Mouse (Mus musculus) liver, adult 2 months (tissue): ENCODE measurements around the gene Hs3st5. TPM values are rescaled to one million over a fixed set of nuclear protein-coding genes. Genes with fewer than 3 reads are reported as not detected.

ENCODE experiments used
- DNase-seq: peaks from one replicate; pipeline ENCODE4 v3.0.0-alpha.2; 2011; ENCODE audit warnings: low read depth, low spot score; ENCODE audit errors: extremely low read depth
- H3K27ac ChIP-seq: fragments of 200-500 bp; replicated peaks from 2 replicates; pipeline ENCODE4 v1.5.1; 2012; ENCODE audit warnings: low read depth, mild to moderate bottlenecking, control low read depth, inconsistent platforms, low read length; ENCODE audit not compliant: insufficient read depth
- H3K27me3 ChIP-seq: fragments of 200-500 bp; 2 replicates; pipeline ENCODE4 v1.6.1; 2012; ENCODE audit warnings: mild to moderate bottlenecking, moderate library complexity, low read length, inconsistent platforms; ENCODE audit not compliant: control insufficient read depth, insufficient read depth
- H3K36me3 ChIP-seq: fragments of 200-500 bp; 2 replicates; pipeline ENCODE4 v1.6.1; 2012; ENCODE audit warnings: low read length, inconsistent platforms; ENCODE audit not compliant: control insufficient read depth, insufficient read depth
- H3K4me1 ChIP-seq: fragments of 200-500 bp; 2 replicates; pipeline ENCODE4 v1.6.1; 2011; ENCODE audit warnings: low read length; ENCODE audit not compliant: control insufficient read depth, insufficient read depth
- H3K4me3 ChIP-seq: fragments of 200-500 bp; 2 replicates; pipeline ENCODE4 v1.5.1; 2011; ENCODE audit warnings: low read depth, mild to moderate bottlenecking, control low read depth, low read length, moderate library complexity; ENCODE audit not compliant: insufficient read depth
- H3K79me2 ChIP-seq: fragments of 200-500 bp; 2 replicates; pipeline ENCODE4 v1.6.1; 2012; ENCODE audit warnings: inconsistent platforms, mild to moderate bottlenecking, low read length, moderate library complexity; ENCODE audit not compliant: control insufficient read depth, insufficient read depth
- H3K9ac ChIP-seq: fragments of 200-500 bp; 2 replicates; pipeline ENCODE4 v1.6.1; 2012; ENCODE audit warnings: low read depth, mild to moderate bottlenecking, control low read depth, inconsistent platforms, low read length
- CTCF ChIP-seq: fragments of 200-500 bp; IDR thresholded peaks from 2 replicates; pipeline ENCODE4 v1.5.1; 2011; ENCODE audit warnings: low read depth, low read length, control low read depth
- POLR2A ChIP-seq: fragments of 200-500 bp; IDR thresholded peaks from 2 replicates; pipeline ENCODE4 v1.6.1; 2011; ENCODE audit warnings: low read length, control low read depth; ENCODE audit not compliant: insufficient read depth; ENCODE audit errors: extremely low read depth
- WGBS: fragments of 180-500 bp; shearing (Covaris S2); methylation state at CpG from one replicate; pipeline ENCODE4 v1.1.7; 2018; 5-methylcytosine and 5-hydroxymethylcytosine counted together
- polyA plus RNA-seq: library from polyadenylated mRNA; depleted of rRNA; stranded (reverse); fragments of >200 nt; gene quantifications from 2 replicates; pipeline ENCODE4 v1.2.3, GENCODE M21; 2012
- total RNA-seq: library from RNA; depleted of rRNA; stranded (reverse); fragments of >200 nt; gene quantifications from 2 replicates; pipeline ENCODE4 v1.2.3, GENCODE M21; 2014

The Hs3st5 gene
- total and polyA plus RNA-seq, 2 experiments, result not detected

DNA sequence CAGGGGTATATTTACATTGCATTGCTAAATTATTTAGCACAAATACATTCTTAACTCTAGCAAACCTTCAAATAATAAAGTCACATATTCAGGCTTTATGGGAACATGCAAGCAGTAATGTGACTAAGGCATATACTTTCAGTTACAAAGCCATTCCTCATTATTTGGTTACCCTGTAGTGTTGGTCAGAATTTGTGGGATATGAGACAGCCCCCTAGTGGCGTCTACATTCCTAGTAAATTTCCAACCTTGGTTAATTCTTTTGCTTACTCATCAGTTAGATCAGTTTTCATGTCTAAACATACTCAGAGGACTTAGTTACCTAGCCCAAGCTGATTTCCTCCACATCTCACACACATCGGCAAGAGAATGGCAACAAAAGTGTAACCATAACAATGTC is 285.2 kb downstream of the Hs3st5 start:
- Histone ChIP-seq H3K4me3 (no peak overlapping the region), H3K4me1 (no peaks in the 10 kb centered on the region), H3K9ac (no peak overlapping the region), H3K27me3 (no peaks in the 10 kb centered on the region), H3K36me3 (no peaks in the 10 kb centered on the region), H3K27ac (no peak overlapping the region), H3K79me2 (no peaks in the 10 kb centered on the region)
- TF ChIP-seq POLR2A (no peak), CTCF (no peak)
- WGBS, result 39% methylated on average over 2 of the region's 2 CpGs
- peak; percentile 3 for DNase-seq

- no peak for DNase-seq
- Histone ChIP-seq H3K79me2 (no peaks in the 10 kb centered on the region), H3K9ac (no peak overlapping the region), H3K4me3 (no peak overlapping the region), H3K4me1 (no peaks in the 10 kb centered on the region), H3K27ac (no peak overlapping the region), H3K27me3 (no peaks in the 10 kb centered on the region), H3K36me3 (no peaks in the 10 kb centered on the region)
- no peak for TF ChIP-seq POLR2A
- no peak for TF ChIP-seq CTCF
Observed at GRCm38 (mm10) chr10:36795311-36795710, 288.7 kb downstream of the Hs3st5 start.

DNA sequence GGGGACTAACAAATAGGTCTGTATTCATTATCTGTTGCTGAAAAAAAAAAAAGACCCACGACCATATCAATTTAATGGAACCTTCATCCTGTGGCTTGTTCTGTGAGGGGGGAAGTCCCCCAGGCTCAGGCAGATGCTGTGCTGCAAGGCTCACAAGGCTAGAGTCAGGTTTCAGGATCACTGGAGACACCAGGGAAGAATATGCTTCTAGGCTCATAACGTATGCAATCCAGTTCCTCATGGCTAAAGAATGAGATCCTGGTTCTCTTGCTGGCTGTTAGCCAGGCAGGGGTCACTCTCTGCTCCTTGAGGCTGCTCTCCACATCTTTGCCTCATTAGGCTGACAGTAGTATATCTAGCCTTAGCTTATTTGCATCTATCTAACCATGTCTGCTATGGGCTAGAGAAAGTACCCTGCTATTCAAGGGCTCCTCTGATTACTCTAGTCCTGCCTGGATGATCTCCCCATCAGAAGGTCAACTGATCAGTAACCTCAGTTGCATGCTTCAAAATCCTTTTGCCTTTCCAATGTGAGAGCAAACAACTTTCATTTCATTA is 294.4 kb downstream of the Hs3st5 start:
- Histone ChIP-seq H3K27ac (no peak overlapping the region), H3K27me3 (no peaks in the 10 kb centered on the region), H3K4me1 (no peaks in the 10 kb centered on the region), H3K4me3 (no peak overlapping the region), H3K9ac (no peak overlapping the region), H3K36me3 (no peaks in the 10 kb centered on the region), H3K79me2 (no peaks in the 10 kb centered on the region)
- no peak for DNase-seq
- 52% methylated on average over 2 of the region's 2 CpGs for WGBS
- no peak for TF ChIP-seq POLR2A
- TF ChIP-seq CTCF, result no peak

- Histone ChIP-seq H3K4me3 (no peak overlapping the region), H3K4me1 (no peaks in the 10 kb centered on the region), H3K79me2 (no peaks in the 10 kb centered on the region), H3K27me3 (no peaks in the 10 kb centered on the region), H3K9ac (no peak overlapping the region), H3K36me3 (no peaks in the 10 kb centered on the region), H3K27ac (no peak overlapping the region)
- TF ChIP-seq CTCF (no peak), POLR2A (no peak)
- DNase-seq, result no peak
- WGBS, result 37% methylated on average over 2 of the region's 2 CpGs
Observed at GRCm38 (mm10) chr10:36803705-36804104, 297.1 kb downstream of the Hs3st5 start.

DNA sequence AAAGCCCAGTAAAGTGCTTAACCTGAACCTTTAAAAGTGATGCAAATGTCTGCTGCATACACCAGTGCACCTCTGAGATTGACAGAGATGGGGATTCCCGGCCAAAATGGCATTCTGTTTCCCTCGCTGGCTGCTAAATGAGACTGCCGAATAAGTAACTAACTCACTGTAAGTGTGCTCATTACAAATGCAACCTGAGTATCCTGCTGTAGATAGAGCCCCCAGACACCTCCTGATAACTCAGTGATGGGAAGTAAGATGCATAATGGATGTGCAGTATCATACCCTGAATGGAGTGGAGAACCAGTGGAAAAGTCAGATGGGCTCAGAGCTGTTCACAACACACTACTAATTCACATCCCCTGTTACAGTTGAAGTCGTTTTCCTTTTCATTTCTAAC is 298.7 kb downstream of the Hs3st5 start:
- Histone ChIP-seq H3K79me2 (no peaks in the 10 kb centered on the region), H3K27ac (no peak overlapping the region), H3K9ac (no peak overlapping the region), H3K4me3 (no peak overlapping the region), H3K27me3 (no peaks in the 10 kb centered on the region), H3K36me3 (no peaks in the 10 kb centered on the region), H3K4me1 (no peaks in the 10 kb centered on the region)
- TF ChIP-seq POLR2A, result no peak
- WGBS, result 78% methylated on average over 4 of the region's 4 CpGs
- DNase-seq, result no peak

DNA sequence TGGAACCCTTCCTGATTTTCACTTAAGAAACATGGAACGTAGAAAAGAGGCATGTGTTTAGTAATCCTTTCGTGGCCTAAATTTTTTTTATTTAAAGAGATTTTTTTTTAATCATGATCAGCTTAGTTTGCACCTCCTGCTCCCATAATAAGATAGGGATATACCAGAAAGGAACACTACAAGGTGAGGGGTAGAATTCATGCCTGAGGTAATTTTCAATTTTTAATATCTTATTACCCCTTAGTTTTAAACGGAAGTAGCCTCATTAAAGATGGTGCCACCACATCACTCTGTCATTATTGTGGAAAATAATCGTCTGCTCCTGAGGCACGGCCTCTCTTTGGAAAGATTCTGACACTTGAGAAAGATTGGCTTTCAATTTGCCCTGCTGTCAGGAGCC is 299.2 kb downstream of the Hs3st5 start:
- H3K27ac ChIP-seq, result no peak overlapping the region
- WGBS, result 83% methylated on average over 5 of the region's 5 CpGs
- H3K4me1 ChIP-seq, result no peaks in the 10 kb centered on the region
- H3K36me3 ChIP-seq, result no peaks in the 10 kb centered on the region
- no peaks in the 10 kb centered on the region for H3K79me2 ChIP-seq
- no peak overlapping the region for H3K9ac ChIP-seq
- no peak overlapping the region for H3K4me3 ChIP-seq
- TF ChIP-seq CTCF (no peak), POLR2A (no peak)
- DNase-seq, result no peak
- no peaks in the 10 kb centered on the region for H3K27me3 ChIP-seq
